Mouse (Mus musculus) 3134 (cell line): ENCODE data around the gene Nyx.

Source experiments
- DNase-seq: peaks from one replicate; pipeline ENCODE4 v3.0.0-alpha.2; 2011; ENCODE audit warnings: low spot score; ENCODE audit not compliant: insufficient read length; ENCODE audit errors: extremely low read depth

Nyx gene

GRCm38 (mm10) chrX:13490941-13491340 lies 25.0 kb downstream of the Nyx start:
- DNase-seq, result no peak

GRCm38 (mm10) chrX:13492922-13493321 lies 27.0 kb downstream of the Nyx start:
- no peak for DNase-seq

DNA sequence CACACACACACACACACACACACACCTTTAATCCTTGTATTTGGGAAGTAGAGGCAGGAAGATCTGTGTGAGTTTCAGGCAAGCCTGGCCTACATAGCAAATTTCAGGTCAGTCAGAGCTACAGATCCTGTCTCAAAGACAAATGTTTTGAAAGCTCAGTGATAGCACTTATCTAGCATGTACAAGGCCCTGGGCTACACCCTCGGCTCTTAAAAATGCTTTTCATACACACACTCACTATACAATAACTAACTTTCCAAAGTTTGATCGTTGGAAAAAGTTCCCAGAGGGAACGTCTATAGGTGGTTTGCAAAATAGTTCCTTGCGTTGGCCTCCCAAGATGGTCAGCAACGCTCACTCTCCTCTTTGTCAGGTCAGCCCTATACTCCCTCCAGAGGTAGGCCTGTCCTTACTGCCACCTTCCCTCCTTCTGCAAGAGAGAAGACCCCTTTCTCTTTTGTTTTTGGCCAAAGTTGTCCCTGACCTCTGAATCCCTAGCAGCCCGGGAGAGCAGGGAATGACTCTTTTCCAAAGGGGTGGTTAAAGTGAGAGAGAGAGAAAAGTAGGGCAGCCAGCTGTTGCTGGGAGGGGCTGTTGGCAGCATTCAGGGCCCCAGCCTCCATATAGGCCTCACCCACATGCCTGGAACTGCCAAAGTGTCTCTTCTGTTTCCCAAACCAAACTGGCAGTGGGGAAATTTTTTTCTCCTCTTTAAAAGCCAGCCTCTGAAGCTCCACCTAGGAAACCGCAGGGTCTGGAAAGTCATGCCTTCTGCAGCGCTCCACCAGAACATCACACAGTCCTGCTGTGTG lies 29.2 kb downstream of the Nyx start:
- no peak for DNase-seq

DNA sequence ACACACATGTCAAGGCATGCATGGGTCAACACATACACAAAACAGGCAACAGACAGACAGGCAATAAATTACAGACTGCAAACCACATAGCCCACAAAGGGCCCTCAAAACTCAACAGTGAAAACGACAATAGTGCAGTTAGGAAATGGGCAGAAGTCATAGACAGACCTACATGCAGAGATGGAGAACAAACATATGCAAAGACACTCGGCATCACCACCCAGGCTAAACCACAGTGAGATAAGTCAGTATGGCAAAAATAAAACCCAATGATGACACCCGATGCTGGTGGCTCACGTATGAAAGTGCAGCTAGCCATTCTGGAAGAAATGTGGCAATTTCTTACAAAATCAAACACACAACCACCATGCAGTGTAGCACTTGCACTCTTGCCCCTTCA lies 34.4 kb downstream of the Nyx start:
- no peak for DNase-seq

DNA sequence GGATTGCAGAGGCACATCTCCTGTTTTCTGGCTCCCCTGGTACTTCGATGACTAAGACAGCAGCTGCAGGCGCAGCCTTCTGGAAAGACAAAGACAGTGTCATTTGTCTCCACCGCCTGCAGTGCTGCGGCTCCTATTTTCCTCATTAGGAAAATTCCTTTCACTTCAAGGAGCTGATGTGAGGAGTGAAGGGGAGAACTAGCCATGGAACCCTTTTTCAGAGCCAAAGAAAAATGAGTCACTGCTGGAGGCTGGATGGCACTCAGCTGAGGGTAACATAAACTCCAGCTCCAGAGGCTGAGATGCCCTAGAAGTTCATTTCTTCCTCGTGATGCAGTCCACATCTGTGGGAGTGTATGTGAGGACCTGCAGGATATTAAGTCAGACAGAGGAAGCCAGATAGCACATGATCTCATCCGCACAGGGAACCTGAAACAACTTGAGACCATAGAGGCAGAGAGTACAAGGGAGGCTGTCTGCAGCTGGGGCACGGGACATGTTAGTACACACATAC lies 37.0 kb downstream of the Nyx start:
- peak; percentile 21 for DNase-seq

DNA sequence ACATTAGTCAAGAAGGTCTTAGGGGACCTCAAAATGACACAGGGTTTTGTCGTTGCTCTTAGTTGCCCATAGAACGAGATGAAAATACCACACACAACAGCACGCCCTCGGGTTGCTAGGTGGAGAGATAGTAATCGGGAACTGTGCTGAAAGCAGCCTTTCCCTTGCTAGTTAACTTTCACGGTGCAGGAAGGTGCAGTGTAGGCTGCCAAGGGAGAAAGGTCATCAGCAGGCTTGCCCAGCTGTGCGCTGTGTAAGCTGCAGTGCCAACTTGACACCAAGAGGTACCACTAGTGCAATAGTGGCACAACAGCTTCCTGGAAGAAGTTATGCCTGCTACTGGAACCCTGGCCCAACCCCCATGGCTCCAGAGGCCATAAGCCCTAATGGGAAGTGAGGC lies 38.5 kb downstream of the Nyx start:
- no peak for DNase-seq

DNA sequence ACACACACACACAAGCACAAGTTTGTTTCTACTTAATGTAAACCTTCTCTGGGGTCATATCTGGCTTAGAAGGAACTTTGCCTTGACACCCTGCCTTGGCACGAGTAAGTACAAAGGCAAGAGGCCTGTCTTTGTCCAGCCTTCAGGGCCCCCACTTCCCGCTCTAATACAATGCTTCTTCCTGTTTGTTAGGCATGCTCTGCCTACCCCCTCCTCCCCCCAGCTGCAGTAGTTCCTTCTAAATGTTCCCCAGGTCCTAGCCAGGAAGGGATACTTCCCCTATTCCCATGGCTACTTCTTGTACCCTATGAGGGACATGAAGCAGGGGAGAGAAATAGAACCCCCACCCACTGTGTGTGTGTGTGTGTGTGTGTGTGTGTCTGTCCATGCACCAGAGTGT lies 40.5 kb downstream of the Nyx start:
- no peak for DNase-seq

DNA sequence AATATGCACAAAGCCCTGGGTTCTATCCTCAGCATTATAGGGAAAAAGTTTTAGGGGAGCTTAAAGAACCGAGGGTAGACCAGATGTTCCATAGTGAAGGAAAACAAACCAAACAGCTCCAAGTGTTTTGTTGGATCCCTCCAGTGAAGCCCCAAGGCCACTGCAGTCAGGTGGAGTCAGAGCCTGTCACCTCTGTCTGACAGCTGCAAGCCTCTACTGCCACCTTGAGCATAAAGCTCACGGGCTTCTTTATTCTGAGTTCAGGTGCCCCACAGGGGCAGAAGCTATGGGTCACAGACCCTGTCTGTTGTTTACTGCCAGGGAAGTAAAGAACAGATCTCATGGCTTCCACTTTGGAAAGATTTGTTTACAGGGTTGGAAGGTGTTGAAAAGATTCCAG lies 47.2 kb downstream of the Nyx start:
- DNase-seq, result no peak

- no peak for DNase-seq
Measured at GRCm38 (mm10) chrX:13513864-13514263, 48.0 kb downstream of the Nyx start.

DNA sequence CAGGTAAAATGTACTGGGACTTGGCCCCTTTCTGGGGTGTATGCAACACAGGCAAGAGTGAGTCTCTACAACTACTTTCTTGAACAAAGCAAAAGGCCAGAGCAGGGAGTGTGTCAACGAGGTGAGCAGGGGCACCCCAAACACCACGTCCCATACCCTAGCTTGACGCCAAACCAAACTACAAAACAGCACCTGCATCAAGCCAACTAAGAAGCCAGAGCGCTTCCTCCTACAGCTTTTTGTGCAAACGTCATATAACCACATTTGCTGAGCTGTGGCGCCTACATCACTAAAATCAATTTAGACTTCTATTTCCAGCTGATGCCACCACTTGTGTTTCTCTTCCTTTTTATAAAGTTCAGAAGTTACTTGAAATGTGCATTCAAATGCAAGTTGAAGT lies 50.5 kb downstream of the Nyx start:
- no peak for DNase-seq

DNA sequence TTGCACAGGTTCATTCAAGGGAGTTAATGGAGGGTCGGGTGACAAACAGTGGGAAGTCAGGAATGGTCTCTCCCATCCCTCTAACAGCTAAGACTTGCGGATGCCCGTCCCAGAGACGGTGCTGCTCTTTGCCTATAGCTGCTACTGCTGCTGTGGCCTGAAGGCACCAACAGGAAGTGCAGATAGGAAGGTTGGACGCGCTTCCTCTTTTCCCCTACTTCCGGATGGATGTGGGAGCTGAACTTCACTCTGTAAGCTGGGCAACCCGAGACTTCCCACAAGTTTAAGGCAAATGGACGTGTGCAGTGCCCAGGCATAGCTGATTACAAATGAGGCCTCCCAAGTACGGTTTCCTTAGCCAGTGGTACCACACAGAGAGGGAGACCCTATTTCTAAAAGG lies 52.1 kb downstream of the Nyx start:
- DNase-seq, result no peak

- DNase-seq, result no peak
Measured at GRCm38 (mm10) chrX:13518781-13519407, 53.0 kb downstream of the Nyx start.

GRCm38 (mm10) chrX:13519408-13519783 lies 53.5 kb downstream of the Nyx start:
- DNase-seq, result no peak

DNA sequence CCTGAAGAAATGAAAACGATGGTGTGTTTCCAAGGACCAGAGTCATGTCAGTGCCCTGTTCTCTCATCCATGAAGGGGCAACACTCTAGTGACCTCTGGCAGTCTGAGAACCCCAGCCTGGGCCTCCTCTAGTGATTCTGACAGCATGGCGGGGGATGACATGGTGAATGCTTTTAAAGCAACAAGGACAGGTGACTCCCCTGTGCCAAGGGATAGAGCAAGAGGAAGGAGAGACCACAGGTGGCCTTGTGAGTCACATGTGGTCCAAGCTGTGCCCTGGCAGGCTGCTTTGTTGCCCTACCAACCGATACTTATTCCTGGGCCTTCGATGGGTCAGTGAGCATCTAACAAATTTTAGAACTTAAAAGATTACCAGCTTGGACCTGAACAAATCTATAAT lies 54.7 kb downstream of the Nyx start:
- no peak for DNase-seq

GRCm38 (mm10) chrX:13521288-13521687 lies 55.4 kb downstream of the Nyx start:
- DNase-seq, result no peak
